Mouse (Mus musculus) midbrain, postnatal 0 days (tissue): ENCODE data around the gene Nf2. TPM values are rescaled to one million over a fixed set of nuclear protein-coding genes. Genes with fewer than 3 reads are reported as not detected.
A peak's percentile ranks its signal among the peaks of the same experiment; 100 is the strongest.

Experiments used
- ATAC-seq: fragments of 200-750 bp; cut with Nextera tagmentation; 2 replicates; pipeline ENCODE4 v1.8.0; 2017; ENCODE audit warnings: moderate number of reproducible peaks, mild to moderate bottlenecking, moderate TSS enrichment, moderate library complexity; ENCODE audit not compliant: low FRiP score
- DNase-seq: peaks from one replicate; pipeline ENCODE4 v3.0.0-alpha.2; 2015; ENCODE audit warnings: low spot score
- H3K27ac ChIP-seq: fragments of 300-500 bp; sonication (generic); 2 replicates; pipeline ENCODE4 v1.5.1; 2014; ENCODE audit warnings: low read depth, mild to moderate bottlenecking, low read length, mixed read lengths
- H3K27me3 ChIP-seq: fragments of 300-500 bp; sonication (generic); 2 replicates; pipeline ENCODE4 v1.6.1; 2014; ENCODE audit warnings: low read length, control low read depth, mixed read lengths; ENCODE audit not compliant: insufficient read depth
- H3K36me3 ChIP-seq: fragments of 300-500 bp; sonication (generic); 2 replicates; pipeline ENCODE4 v1.6.1; 2014; ENCODE audit warnings: low read length, control low read depth, mixed read lengths; ENCODE audit not compliant: insufficient read depth
- H3K4me1 ChIP-seq: fragments of 300-500 bp; sonication (generic); 2 replicates; pipeline ENCODE4 v1.6.1; 2014; ENCODE audit warnings: mild to moderate bottlenecking, control low read depth, antibody characterized with exemption, low read length, mixed read lengths; ENCODE audit not compliant: insufficient read depth
- H3K4me2 ChIP-seq: fragments of 300-500 bp; sonication (generic); 2 replicates; pipeline ENCODE4 v1.6.1; 2014; ENCODE audit warnings: low read depth, mild to moderate bottlenecking, low read length, mixed read lengths; ENCODE audit not compliant: poor library complexity, severe bottlenecking
- H3K4me3 ChIP-seq: fragments of 300-500 bp; sonication (generic); 2 replicates; pipeline ENCODE4 v1.5.1; 2014; ENCODE audit warnings: low read depth, mild to moderate bottlenecking, low read length, moderate library complexity
- H3K9ac ChIP-seq: fragments of 300-500 bp; sonication (generic); replicated peaks from 2 replicates; pipeline ENCODE4 v1.6.1; 2014; ENCODE audit warnings: mild to moderate bottlenecking, low read length, moderate library complexity, mixed read lengths; ENCODE audit not compliant: poor library complexity, severe bottlenecking
- H3K9me3 ChIP-seq: fragments of 300-500 bp; sonication (generic); 2 replicates; pipeline ENCODE4 v1.6.1; 2016; ENCODE audit warnings: low read length, control low read depth
- CTCF ChIP-seq: IDR thresholded peaks from 2 replicates; pipeline ENCODE4 v1.5.1; 2016; ENCODE audit warnings: antibody characterized with exemption, mild to moderate bottlenecking
- WGBS: fragments of 180-500 bp; shearing (Covaris S2); extraction: QIAGEN DNeasy Blood & Tissue Kit; methylation state at CpG from one replicate; pipeline ENCODE4 v1.1.7; 2014; 5-methylcytosine and 5-hydroxymethylcytosine counted together
- polyA plus RNA-seq: library from polyadenylated mRNA; unstranded; fragments of >200 nt; fragmentation: Nextera tagmentation; extraction: Ambion mirVana; gene quantifications from 2 replicates; pipeline ENCODE4 v1.2.1, GENCODE M21; 2015
- total RNA-seq: library from RNA; depleted of rRNA; stranded (reverse); fragments of >200 nt; gene quantifications from 2 replicates; pipeline ENCODE4 v1.2.3, GENCODE M21; 2014

The Nf2 gene
- total and polyA plus RNA-seq, 2 experiments from 2014 or later = 51.5 to 103 TPM

GRCm38 (mm10) chr11:4861816-4862604 is 12.7 kb upstream of the Nf2 start:
- no peak overlapping the region for H3K4me2 ChIP-seq
- no peak for TF ChIP-seq CTCF
- no peaks in the 10 kb centered on the region for H3K36me3 ChIP-seq
- H3K4me1 ChIP-seq = no peaks in the 10 kb centered on the region
- H3K4me3 ChIP-seq = no peak overlapping the region
- 0 out of 2 replicates have a peak overlapping the region, but pooled peaks have one; percentile 19 for H3K9ac ChIP-seq
- H3K9me3 ChIP-seq = no peaks in the 10 kb centered on the region
- no peak for DNase-seq
- H3K27ac ChIP-seq = no peak overlapping the region
- 41% methylated on average over 11 of the region's 11 CpGs for WGBS
- H3K27me3 ChIP-seq = no peaks in the 10 kb centered on the region
- ATAC-seq = no peak

- TF ChIP-seq CTCF = no peak
- no peak for ATAC-seq
- Histone ChIP-seq H3K27me3 (no peaks in the 10 kb centered on the region), H3K9me3 (no peaks in the 10 kb centered on the region), H3K4me1 (no peaks in the 10 kb centered on the region), H3K27ac (no peak overlapping the region), H3K4me2 (no peak overlapping the region), H3K9ac (no peak overlapping the region), H3K36me3 (no peaks in the 10 kb centered on the region), H3K4me3 (no peak overlapping the region)
- WGBS = 68% methylated on average over 1 of the region's 1 CpGs
- no peak for DNase-seq
These were observed 11.7 kb upstream of the Nf2 start for GRCm38 (mm10) chr11:4860986-4861385.

- no peak for TF ChIP-seq CTCF
- Histone ChIP-seq H3K27me3 (no peaks in the 10 kb centered on the region), H3K9me3 (no peaks in the 10 kb centered on the region), H3K36me3 (no peaks in the 10 kb centered on the region), H3K27ac (no peak overlapping the region), H3K4me2 (no peak overlapping the region), H3K9ac (no peak overlapping the region), H3K4me3 (no peak overlapping the region), H3K4me1 (no peaks in the 10 kb centered on the region)
- ATAC-seq (no peak), DNase-seq (no peak)
- 64% methylated on average over 2 of the region's 2 CpGs for WGBS
These were observed 9.1 kb upstream of the Nf2 start for GRCm38 (mm10) chr11:4858416-4858815.

GRCm38 (mm10) chr11:4854181-4854580 is 4.8 kb upstream of the Nf2 start:
- Histone ChIP-seq H3K9me3 (no peaks in the 10 kb centered on the region), H3K27ac (no peak overlapping the region), H3K27me3 (no peaks in the 10 kb centered on the region), H3K4me3 (no peak overlapping the region), H3K9ac (no peak overlapping the region), H3K4me1 (no peaks in the 10 kb centered on the region), H3K4me2 (no peak overlapping the region), H3K36me3 (no peaks in the 10 kb centered on the region)
- no peak for TF ChIP-seq CTCF
- no peak for DNase-seq
- 84% methylated on average over 5 of the region's 5 CpGs for WGBS
- no peak for ATAC-seq

- Histone ChIP-seq H3K4me1 (peaks cover 1% of the 10 kb centered on the region; the same call in 1 of the 2 replicates), H3K9ac (no peak overlapping the region), H3K27ac (no peak overlapping the region), H3K4me2 (no peak overlapping the region), H3K9me3 (no peaks in the 10 kb centered on the region), H3K36me3 (no peaks in the 10 kb centered on the region), H3K27me3 (no peaks in the 10 kb centered on the region), H3K4me3 (no peak overlapping the region)
- ATAC-seq (no peak), DNase-seq (no peak)
- TF ChIP-seq CTCF = no peak
These were observed 3.7 kb upstream of the Nf2 start for GRCm38 (mm10) chr11:4853021-4853420.

GRCm38 (mm10) chr11:4850404-4850803 is 1.1 kb upstream of the Nf2 start:
- H3K4me1 ChIP-seq = peaks cover 7% of the 10 kb centered on the region; the same call in 1 of the 2 replicates
- H3K9me3 ChIP-seq = no peaks in the 10 kb centered on the region
- H3K27ac ChIP-seq = no peak overlapping the region
- no peak for ATAC-seq
- no peak overlapping the region for H3K4me3 ChIP-seq
- H3K27me3 ChIP-seq = no peaks in the 10 kb centered on the region
- no peak overlapping the region for H3K9ac ChIP-seq
- no peaks in the 10 kb centered on the region for H3K36me3 ChIP-seq
- DNase-seq = no peak
- no peak for TF ChIP-seq CTCF
- no peak overlapping the region for H3K4me2 ChIP-seq
- WGBS = 91% methylated on average over 2 of the region's 2 CpGs
